Mouse (Mus musculus): Measurements from ENCODE around the gene Olfr1188.
"Not testable (repeated sequence)": the region's sequence is repeated elsewhere in the genome, so short reads cannot be mapped to it uniquely, and the experiment has no call there.

The Olfr1188 gene

GRCm38 (mm10) chr2:88556635-88557034 lies at the start of gene Olfr1188:
Gene Olfr1188 (plus strand): TSS chr2:88556935.
- DNase-seq (ENCODE audit: low spot score): no peak

- no peak for DNase-seq (ENCODE audit: low spot score)
Observed at GRCm38 (mm10) chr2:88518251-88518650, 38.5 kb upstream of the Olfr1188 start, which contains the start of gene Olfr1186. Gene Olfr1186 (plus strand): TSS chr2:88518551.

- DNase-seq (ENCODE audit: low spot score): no peak
Observed at GRCm38 (mm10) chr2:88525720-88526119, 31.0 kb upstream of the Olfr1188 start.

GRCm38 (mm10) chr2:88572696-88573095 lies 16.0 kb downstream of the Olfr1188 start:
- DNase-seq (ENCODE audit: low spot score): not testable (repeated sequence)

- no peak for DNase-seq (ENCODE audit: low spot score)
Observed at GRCm38 (mm10) chr2:88586154-88586553, 29.4 kb downstream of the Olfr1188 start, which contains the start of gene Olfr1189. Gene Olfr1189 (plus strand): TSS chr2:88586454.

All from lung, postnatal 25 days (tissue).